Mouse (Mus musculus): ENCODE measurements at regions not wholly inside any gene's neighbourhood (a gene's known extent, or its start where the extent isn't known, plus 50 kb on each side); places are given as distances from the start of the nearest gene placed in this dataset.

- no peak for TF ChIP-seq ZNF384 (IDR thresholded peaks at IDR 0.05; ENCODE audit: low read depth, low read length)
- TF ChIP-seq CHD2 (IDR thresholded peaks at IDR 0.05; ENCODE audit: low read depth, low read length): no peak
- TF ChIP-seq MAFK (IDR thresholded peaks at IDR 0.05; ENCODE audit: insufficient read depth, low read depth, low read length): no peak
- TF ChIP-seq HCFC1 (IDR thresholded peaks at IDR 0.05; ENCODE audit: borderline replicate concordance, insufficient read depth, low read length): no peak
These were observed 559.6 kb upstream of the Gm10131 start for GRCm38 (mm10) chr8:34670930-34671715.

All from ES-E14 (cell line).